Mouse (Mus musculus): ENCODE measurements around the gene Hrh2.

Hrh2 gene

DNA sequence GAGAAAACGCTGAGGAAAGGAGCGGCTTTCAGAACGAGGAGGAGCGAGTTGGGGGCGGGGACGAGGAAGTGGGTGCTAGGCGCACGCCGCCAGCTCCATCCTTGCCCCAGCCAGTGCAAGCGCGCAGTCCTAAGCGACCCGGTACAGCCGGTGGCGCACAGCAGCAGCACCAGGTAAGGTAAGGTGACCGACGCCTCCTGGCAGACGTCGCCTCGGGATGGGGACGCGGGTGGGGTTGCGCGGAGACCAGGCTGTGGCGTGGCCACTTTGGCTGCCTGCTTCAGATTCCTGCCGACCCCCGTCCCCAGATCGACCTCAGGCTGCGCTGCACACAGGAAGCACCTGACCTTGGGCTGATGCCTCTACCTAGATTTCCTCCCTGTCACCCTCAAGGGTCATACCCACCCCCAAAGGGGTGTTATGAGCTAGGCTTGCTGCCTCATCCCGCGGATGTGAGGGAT lies at the start of gene Hrh2:
Hrh2 (plus strand) TSS at position 109 of the 461 bp plus-strand sequence.
- DNase-seq (ENCODE audit: low read depth, low spot score): no peak

DNA sequence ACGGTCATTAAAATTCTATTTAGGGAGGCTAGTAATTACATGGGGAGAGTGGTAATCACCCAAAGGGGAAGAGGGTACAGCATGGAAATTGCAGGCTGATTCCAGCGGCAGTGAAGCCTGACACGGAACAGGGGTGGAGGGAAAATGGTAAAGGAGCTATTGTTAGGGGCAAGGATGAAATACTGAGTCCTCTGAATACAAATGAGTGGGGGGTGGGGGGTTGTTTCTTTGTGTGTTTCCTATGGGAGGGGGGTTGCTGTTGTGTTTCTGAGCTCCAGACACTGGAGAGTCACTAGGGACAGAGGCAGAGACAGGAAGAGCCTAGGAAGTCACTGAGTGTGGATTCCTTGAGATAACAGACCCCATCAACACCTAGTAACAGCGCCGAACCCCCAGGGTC lies 48.1 kb upstream of the Hrh2 start:
- no peak for DNase-seq (ENCODE audit: low read depth, low spot score)

DNA sequence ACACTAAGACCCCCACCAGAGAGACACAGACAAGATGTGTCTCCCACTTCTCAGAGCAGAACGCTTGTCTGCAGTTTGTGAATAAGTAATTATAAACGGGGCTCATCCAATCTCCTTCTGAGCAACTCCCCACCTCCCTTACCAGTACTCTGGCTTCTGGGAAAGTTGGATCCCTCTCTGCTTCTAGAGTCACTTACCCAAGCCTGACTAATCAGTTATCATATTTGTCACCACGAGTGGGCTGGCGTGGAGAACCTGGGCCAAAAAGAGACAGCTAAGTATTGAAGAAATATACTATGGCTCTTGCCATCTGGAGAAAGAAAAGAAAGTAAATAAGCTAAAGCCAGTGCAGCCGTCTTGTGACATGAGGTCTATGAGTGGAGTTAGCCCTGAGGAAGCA lies 47.3 kb upstream of the Hrh2 start:
- no peak for DNase-seq (ENCODE audit: low read depth, low spot score)

DNA sequence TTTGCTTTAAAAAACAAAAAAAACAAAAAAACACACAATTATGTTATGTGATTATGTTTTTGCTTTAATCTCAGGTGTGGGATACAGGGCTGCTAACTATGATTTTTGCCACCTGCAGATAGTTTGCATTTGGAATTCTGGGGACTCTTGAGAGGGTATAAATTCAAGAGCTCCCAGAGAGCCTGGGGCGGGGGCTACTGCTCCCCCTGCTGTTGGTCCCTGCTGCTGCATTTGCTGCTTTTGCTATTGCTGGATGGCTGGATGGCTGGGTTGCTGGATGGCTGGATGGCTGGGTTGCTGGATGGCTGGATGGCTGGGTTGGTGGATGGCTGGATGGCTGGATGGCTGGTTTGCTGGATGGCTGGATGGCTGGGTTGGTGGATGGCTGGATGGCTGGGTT lies 44.6 kb upstream of the Hrh2 start:
- DNase-seq (ENCODE audit: low read depth, low spot score): no peak

DNA sequence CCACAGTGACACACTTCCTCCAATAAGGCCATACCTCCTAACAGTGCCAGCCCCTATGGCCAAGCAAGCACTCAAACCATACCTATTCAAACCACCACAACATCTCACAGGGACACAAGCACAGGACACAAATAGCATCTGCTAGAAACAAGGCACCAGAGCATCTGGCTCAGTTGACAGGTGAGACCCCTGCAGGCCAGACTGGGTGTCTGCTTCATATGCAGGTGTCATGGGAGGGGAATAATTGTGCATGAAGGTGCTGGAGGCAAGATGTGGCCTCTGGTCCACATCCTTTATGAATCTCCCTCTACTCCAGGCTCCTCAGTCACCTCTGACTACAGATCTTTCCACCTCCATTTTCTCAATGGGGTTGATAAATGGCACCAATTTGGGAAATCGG lies 39.5 kb upstream of the Hrh2 start:
- no peak for DNase-seq (ENCODE audit: low read depth, low spot score)

DNA sequence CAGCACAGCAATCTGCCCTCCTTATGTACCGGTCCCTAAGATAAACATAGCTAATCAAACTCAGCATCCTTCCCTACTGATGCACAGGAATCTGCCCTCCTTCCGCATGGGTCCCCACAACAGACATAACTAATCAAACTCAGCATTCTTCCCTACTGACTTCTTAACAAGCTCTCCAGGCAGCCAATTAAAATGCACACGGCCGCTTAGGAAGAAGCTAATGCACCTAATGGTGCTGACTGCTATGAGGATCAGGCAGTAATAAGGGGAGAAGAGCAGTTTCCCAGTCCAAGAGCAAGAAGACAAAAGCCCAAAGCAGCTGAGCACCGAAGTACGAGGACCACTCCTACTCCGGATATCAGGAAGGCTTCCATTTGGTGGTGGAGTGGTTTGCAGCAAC lies 39.0 kb upstream of the Hrh2 start:
- no peak for DNase-seq (ENCODE audit: low read depth, low spot score)

DNA sequence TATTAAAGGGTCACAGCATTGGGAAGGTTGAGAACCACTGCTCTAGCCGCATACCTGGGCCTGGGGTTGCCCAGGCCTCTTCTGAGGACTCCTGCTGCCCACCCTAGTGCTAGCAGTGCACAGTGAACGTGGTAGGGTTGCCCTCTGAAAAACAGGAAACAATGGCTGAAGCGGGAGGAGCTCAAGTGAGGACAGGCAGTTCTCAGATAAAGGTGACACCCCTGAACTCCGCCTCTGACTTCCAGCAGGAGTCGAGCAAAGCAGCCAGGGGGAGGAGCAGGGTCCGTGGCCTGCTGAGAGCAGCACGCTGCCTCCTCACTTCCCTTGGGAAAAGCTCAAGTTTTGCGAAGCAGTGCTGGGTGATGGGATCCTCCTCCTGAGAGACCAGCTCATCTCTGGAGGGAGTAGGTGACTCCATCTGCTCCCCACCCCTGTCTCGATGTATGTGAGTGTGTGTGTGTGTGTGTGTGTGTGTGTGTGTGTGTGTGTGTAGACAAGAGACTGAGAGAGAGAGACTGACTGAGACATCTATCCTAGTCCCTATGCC lies 38.2 kb upstream of the Hrh2 start:
- DNase-seq (ENCODE audit: low read depth, low spot score): no peak

DNA sequence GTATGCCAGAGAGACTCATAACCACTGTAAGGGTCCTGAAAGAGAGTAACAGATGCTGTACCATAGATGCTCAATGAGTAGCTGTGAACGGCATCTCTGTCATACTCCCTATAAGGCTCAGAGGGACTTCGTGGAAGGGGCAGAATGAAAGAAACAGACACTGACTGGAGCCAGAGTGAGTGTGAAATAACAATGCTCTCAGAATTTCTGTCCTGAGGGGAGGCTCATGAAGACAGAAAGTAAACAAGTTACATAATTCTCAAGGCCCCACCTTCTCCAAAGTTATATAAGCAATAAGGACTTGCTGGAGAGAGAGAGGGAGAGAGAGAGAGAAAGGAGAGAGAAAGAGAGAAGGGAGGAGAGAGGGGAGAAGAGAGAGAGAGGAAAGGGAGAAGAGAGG lies 36.1 kb upstream of the Hrh2 start:
- DNase-seq (ENCODE audit: low read depth, low spot score): no peak

DNA sequence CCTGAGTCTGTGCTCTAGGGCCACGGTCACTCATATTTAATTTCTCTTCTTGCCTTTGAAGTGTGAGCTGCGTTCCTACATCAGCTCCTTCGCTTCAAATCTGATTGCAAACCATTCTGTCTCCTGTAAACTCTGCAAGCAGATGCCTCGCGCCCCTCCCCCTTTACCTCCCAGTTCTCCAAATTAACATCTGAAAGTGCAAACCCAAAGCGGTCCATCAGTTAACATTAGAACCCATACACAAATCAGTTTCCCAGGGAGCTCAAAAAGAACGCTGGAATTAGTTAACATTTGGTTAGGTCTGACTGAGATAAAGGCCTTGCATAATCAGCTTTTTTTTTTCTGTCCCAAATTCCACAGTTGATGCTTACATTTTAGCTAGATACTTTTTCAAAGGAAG lies 32.7 kb upstream of the Hrh2 start:
- DNase-seq (ENCODE audit: low read depth, low spot score): no peak

DNA sequence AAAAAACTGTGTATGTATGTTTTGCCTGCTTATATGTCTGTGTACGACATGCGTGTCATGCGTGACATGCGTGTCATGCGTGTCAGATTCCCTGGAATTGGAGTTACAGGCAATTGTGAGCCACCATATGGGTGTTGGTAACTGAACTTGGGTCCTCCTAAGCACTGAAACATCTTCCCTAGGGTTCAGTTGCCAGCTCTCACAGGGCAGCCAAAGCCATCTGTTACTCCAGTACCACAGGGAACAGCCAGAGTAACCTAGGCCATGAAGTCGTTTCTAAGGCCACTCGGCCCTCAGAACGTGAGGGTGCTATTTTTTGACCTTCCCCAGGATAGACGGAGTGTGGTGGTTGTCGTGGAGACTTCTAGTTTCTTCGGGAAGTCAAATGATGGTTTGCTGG lies 32.2 kb upstream of the Hrh2 start:
- no peak for DNase-seq (ENCODE audit: low read depth, low spot score)

DNA sequence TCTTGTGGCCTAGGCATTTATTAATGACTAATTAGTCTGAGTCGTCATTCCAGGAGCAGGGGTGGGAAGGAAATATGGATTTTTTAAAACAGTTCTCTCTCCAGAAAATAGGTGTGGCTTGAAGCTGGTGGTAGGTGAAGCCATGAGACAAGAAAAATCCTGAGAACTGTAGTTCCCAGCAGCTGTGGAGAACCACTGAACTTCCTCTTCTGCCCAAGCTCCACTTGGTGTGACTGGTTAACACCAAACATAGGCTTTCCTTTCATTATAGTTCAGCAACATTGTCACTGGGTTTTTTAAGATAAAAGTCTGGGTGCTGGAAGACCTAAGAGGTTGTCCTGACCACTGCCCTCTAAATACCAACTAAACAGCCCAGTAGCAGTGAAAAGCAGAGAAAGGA lies 31.4 kb upstream of the Hrh2 start:
- no peak for DNase-seq (ENCODE audit: low read depth, low spot score)

DNA sequence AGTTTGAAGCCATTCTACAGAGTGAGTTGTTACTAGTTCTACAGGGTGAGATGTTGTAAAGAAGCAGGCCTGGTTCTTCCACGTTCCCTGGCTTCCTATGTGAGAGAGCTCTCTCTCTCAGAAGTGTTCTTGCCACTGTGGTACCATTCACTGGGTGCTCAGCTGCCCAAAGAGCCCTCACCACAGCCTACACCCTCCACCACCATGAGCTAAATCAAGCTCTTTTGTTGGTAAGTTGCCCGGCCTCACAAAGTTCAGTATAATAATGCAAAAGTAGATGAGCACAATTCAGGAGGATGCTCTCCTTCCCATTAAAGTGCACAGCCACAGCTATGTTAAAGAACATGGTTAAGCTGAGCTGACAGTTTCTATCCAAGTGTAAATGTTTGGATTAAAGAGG lies 30.4 kb upstream of the Hrh2 start:
- no peak for DNase-seq (ENCODE audit: low read depth, low spot score)

DNA sequence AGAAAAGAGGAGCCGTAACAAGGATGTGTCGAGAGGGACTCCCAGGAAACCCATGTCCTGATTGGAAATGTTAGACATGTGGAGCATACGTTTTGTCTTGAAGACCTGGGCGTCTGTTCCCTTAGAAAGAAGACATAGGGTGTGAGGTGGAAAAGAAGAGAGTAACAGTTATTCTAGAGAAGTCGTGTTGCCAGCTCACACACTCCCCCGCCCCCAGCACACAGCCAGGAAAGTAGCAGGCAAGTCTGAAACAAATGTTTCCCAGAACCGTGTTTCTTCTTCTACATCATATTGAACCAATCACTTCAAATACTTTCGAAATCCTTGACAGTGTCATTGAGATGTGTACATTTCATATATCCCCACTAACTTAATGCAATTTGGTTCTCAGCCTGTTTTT lies 28.6 kb upstream of the Hrh2 start:
- DNase-seq (ENCODE audit: low read depth, low spot score): no peak

DNA sequence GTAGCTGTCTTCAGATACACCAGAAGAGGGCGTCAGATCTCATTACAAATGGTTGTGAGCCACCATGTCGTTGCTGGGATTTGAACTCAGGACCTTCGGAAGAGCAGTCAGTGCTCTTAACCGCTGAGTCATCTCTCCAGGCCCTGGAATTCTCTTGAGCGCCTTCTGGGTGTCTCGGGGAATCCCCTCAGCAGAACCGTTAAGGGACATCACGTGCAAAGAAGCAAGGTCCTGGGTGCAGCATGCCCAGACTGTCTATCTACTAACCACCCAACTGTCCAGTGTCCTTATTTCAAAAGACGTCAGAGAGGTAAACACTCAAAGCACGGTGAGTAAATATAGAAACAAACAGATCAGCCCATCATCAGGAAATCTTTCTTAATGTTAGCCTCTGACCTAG lies 27.5 kb upstream of the Hrh2 start:
- no peak for DNase-seq (ENCODE audit: low read depth, low spot score)

DNA sequence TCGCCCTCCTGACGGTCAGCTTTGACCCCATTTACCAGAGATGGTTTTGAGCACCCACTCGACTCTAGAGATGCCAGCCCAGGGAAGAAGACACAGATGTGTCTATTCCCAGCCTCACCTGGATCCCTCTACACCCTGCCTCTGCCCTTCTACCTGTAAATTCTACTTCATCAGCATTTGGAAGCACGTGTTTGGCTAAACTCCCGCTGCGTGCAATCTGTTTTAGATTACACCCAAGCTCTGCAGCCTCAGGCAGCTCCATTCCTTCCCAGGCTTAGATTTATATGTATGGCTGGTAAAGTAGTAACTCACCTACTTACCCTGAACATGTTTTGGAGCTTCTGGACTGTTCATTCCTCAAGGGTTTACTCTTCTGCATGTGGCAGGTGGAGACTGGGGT lies 26.9 kb upstream of the Hrh2 start:
- no peak for DNase-seq (ENCODE audit: low read depth, low spot score)

DNA sequence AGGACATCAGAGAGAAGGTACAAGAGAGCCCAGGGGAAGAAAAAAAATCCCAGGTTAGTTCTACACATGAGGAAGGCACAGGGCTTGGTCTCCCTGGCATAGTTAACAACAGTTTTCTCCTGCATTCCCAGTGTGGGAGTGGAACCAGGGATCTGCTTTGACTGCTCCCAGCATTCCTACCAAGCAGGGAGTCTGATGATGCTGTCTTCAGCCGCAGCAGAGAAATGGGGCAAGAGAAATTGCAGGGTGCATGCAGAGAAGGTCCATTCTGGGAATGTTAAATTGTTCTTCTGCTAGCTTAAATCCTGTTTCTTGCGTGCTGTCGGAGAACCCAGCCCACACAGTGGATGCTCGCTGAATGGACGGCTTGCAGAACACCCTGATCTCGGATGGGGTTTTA lies 26.2 kb upstream of the Hrh2 start:
- no peak for DNase-seq (ENCODE audit: low read depth, low spot score)

DNA sequence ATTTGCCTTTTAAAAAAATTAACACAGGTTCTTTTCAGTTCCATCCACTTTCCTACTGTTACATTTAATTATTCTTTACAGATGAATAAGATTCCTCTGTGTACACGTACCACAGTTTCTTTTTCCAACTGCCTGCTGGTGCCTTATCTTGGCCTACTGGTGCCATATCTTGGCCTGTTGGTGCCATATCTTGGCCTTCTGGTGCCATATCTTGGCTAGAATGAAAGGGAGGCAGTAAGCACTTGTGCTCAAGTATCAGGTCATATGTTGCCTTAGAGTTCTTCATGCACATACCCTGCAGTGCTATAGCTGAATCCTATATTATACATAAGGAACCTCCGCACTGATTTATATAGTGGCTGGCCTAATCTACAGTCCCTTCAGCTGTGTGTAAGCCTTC lies 24.9 kb upstream of the Hrh2 start:
- DNase-seq (ENCODE audit: low read depth, low spot score): no peak

DNA sequence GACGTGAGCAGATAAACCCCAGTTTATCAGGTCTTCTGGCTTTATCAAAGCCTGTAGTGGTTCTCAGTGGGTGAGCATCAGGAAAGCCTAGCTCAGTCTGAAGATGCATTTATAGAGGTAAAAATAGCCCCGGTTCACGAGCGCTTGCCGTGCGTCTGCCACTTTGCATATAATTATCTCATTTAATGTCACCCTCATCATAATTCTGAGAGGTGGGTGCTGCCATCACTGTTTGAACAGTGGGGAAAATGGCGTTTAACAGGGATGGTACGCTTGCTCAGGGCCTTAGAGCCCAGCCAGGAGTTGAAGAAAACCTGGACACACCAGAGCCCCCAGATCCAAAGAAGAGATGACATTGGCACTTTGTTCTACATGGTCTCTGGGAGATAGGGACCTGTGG lies 23.3 kb upstream of the Hrh2 start:
- DNase-seq (ENCODE audit: low read depth, low spot score): no peak

DNA sequence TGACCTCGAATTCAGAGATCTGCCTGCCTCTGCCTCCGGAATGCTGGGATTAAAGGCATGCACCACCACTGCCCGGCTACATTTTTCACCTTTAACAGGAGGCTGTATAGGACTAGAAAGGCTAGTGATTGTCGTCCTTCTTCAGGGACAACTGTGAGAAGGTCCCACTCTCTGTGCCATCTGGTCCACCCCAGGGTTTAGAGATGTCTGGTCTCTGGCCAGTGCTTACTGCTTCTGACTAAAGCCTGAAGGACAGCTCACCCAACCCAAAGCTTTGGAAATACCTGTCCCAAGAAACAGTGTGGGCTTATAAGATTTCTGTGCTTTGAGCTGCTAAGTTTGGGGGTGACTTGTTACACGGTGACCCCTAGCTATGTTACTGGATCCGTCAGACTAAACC lies 21.6 kb upstream of the Hrh2 start:
- DNase-seq (ENCODE audit: low read depth, low spot score): no peak

DNA sequence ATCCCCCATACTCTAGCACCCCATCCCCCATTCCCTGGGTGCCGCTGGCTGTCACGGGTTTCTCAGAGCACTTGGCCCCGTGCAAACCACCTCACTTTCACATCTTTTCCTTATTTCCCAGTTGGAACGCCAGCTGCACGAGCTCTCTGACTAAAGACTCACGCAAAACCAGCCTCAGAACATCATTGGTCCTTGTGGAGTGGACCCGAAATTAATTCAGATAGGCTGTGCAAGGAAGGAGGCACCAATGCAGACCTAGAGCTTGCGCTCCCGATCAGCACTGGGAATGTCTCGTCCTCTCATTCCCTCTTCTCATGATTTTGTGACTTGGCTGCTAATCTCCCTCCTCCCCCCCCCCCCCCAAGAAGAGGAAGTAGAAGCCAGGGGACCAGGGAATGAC lies 20.6 kb upstream of the Hrh2 start:
- DNase-seq (ENCODE audit: low read depth, low spot score): no peak

DNA sequence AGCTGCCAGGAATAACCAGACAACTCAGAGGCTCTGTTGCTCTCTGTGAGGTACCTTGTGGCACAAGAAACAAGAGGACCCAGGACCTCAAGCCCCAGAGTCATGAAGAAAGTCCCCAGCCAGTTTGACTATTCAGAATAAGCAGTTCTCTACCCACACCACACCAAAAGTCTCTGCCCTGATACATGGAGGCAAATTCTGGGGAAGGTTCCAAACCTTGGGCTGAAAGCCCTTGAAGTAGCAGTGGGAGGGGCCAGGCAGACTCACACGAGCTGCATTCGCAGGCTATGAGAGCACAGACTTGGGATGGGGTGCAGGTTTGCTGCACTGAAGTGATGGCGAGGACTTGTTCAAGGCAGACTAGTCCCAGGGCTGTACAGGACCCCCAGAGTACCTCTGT lies 20.2 kb upstream of the Hrh2 start:
- DNase-seq (ENCODE audit: low read depth, low spot score): no peak

DNA sequence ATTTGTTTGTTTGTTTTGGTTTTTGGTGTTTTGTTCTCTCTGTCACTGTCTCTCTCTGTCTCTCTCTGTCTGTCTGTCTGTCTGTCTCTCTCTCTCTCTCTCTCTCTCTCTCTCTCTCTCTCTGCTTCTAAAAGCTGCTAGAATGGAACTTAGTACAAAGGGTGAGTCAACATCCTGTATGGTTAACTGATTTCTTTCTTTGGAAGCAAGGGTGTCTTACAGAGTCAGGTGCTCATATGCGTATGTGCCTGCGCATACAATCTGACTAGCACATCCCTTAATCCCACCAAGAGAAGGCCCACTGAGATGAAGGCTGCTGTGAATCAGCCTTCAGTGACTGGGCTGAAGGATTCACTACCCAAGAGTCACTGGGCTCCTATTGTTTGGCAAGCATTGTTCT lies 18.0 kb upstream of the Hrh2 start:
- no peak for DNase-seq (ENCODE audit: low read depth, low spot score)

DNA sequence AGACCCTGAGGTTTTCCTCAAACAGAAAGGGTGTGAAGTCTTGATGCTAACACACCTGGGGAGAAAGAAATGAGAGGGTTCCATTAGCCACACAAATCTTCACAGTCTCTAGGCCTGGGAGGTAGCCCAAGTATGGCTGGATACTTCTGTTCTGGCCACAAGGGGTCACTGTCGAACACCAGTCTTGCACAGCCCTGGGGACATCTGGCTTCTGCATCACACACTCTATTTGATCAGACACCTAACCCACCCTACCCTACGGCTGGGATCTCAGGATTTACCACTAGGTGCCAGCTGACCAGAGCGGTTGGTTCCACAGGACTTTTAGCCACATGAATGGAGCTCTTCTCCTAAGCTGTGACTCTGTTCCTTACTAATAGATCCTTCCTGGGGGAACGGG lies 17.2 kb upstream of the Hrh2 start:
- DNase-seq (ENCODE audit: low read depth, low spot score): no peak

DNA sequence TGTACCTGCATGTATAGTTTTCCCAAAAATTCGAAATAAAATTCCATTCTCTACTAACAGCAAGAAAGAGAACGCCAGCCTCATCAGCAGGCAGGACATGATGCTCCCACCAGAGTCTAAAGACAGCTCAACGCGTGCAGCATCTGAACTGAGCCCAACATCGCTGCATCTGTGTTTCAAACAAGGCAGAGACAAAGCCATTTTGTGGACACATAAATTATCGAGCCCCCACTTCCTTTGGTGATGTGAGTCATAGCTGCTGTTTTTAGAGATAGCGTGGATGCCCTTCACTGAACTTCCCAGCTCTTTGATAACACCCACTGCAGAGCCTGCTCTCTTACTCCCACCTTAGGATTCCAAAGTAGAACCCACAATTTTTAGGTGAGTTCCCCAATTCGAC lies 16.5 kb upstream of the Hrh2 start:
- DNase-seq (ENCODE audit: low read depth, low spot score): no peak

Data from retina, adult 2 months (tissue).